Mouse (Mus musculus): ENCODE results near the gene Stx8. TPM values are rescaled to one million over a fixed set of nuclear protein-coding genes. Genes with fewer than 3 reads are reported as not detected.
A peak's percentile ranks its signal among the peaks of the same experiment; 100 is the strongest.

Gene Stx8
- polyA plus RNA-seq, 1 experiment from 2014 or later = 59.2 TPM

- no peaks in the 10 kb centered on the region for H3K9me3 ChIP-seq
- no peak overlapping the region for H3K4me3 ChIP-seq
- no peaks in the 10 kb centered on the region for H3K36me3 ChIP-seq
- H3K4me2 ChIP-seq (replicated peaks) = no peak overlapping the region
- 91% methylated on average over 3 of the region's 3 CpGs for WGBS
- H3K4me1 ChIP-seq = no peaks in the 10 kb centered on the region
- H3K27ac ChIP-seq = no peak overlapping the region
- H3K27me3 ChIP-seq = no peaks in the 10 kb centered on the region
- no peak overlapping the region for H3K9ac ChIP-seq
- no peak for ATAC-seq (ENCODE audit: insufficient number of reproducible peaks, insufficient read depth, low FRiP score, low TSS enrichment)
Measured at GRCm38 (mm10) chr11:67932156-67932555, 33.8 kb upstream of the Stx8 start.

GRCm38 (mm10) chr11:67948229-67948628 is 17.8 kb upstream of the Stx8 start:
- Histone ChIP-seq H3K27me3 (no peaks in the 10 kb centered on the region), H3K4me1 (peaks cover 2% of the 10 kb centered on the region; the same call in 1 of the 2 replicates), H3K9me3 (no peaks in the 10 kb centered on the region), H3K4me3 (no peak overlapping the region), H3K36me3 (no peaks in the 10 kb centered on the region), H3K9ac (no peak overlapping the region), H3K4me2 (replicated peaks) (no peak overlapping the region), H3K27ac (no peak overlapping the region)
- no peak for ATAC-seq (ENCODE audit: insufficient number of reproducible peaks, insufficient read depth, low FRiP score, low TSS enrichment)
- 48% methylated on average over 3 of the region's 3 CpGs for WGBS

GRCm38 (mm10) chr11:67949475-67949874 is 16.5 kb upstream of the Stx8 start:
- ATAC-seq (ENCODE audit: insufficient number of reproducible peaks, insufficient read depth, low FRiP score, low TSS enrichment) = no peak
- Histone ChIP-seq H3K36me3 (no peaks in the 10 kb centered on the region), H3K4me3 (no peak overlapping the region), H3K27me3 (no peaks in the 10 kb centered on the region), H3K9ac (no peak overlapping the region), H3K9me3 (no peaks in the 10 kb centered on the region), H3K4me1 (peaks cover 2% of the 10 kb centered on the region; the same call in 1 of the 2 replicates), H3K4me2 (replicated peaks) (no peak overlapping the region), H3K27ac (no peak overlapping the region)
- 83% methylated on average over 9 of the region's 9 CpGs for WGBS

GRCm38 (mm10) chr11:67953604-67954003 is 12.4 kb upstream of the Stx8 start:
- no peak overlapping the region for H3K4me2 ChIP-seq (replicated peaks)
- WGBS = 81% methylated on average over 5 of the region's 5 CpGs
- no peaks in the 10 kb centered on the region for H3K4me1 ChIP-seq
- no peak for ATAC-seq (ENCODE audit: insufficient number of reproducible peaks, insufficient read depth, low FRiP score, low TSS enrichment)
- no peaks in the 10 kb centered on the region for H3K27me3 ChIP-seq
- no peaks in the 10 kb centered on the region for H3K36me3 ChIP-seq
- no peak overlapping the region for H3K27ac ChIP-seq
- H3K9me3 ChIP-seq = no peaks in the 10 kb centered on the region
- H3K9ac ChIP-seq = no peak overlapping the region
- H3K4me3 ChIP-seq = no peak overlapping the region

GRCm38 (mm10) chr11:67954413-67954812 is 11.6 kb upstream of the Stx8 start:
- no peak overlapping the region for H3K4me3 ChIP-seq
- no peak overlapping the region for H3K27ac ChIP-seq
- no peaks in the 10 kb centered on the region for H3K9me3 ChIP-seq
- WGBS = 81% methylated on average over 6 of the region's 6 CpGs
- H3K36me3 ChIP-seq = no peaks in the 10 kb centered on the region
- H3K27me3 ChIP-seq = no peaks in the 10 kb centered on the region
- H3K4me1 ChIP-seq = no peaks in the 10 kb centered on the region
- no peak for ATAC-seq (ENCODE audit: insufficient number of reproducible peaks, insufficient read depth, low FRiP score, low TSS enrichment)
- no peak overlapping the region for H3K4me2 ChIP-seq (replicated peaks)
- no peak overlapping the region for H3K9ac ChIP-seq

- no peak overlapping the region for H3K27ac ChIP-seq
Measured at GRCm38 (mm10) chr11:67964110-67964509, 1.9 kb upstream of the Stx8 start.

GRCm38 (mm10) chr11:67965242-67965883 is 630 bp upstream of the Stx8 start, which contains the start of gene Cfap52:
Gene Cfap52 (minus strand): TSS chr11:67965651.
- ATAC-seq (ENCODE audit: insufficient number of reproducible peaks, insufficient read depth, low FRiP score, low TSS enrichment) = no peak

More at GRCm38 (mm10) chr11:67964110-67964509, 1.9 kb upstream of the Stx8 start:
- Histone ChIP-seq H3K9ac (no peak overlapping the region), H3K4me2 (replicated peaks) (no peak overlapping the region), H3K4me1 (peaks cover 13% of the 10 kb centered on the region), H3K4me3 (no peak overlapping the region), H3K27me3 (no peaks in the 10 kb centered on the region), H3K36me3 (no peaks in the 10 kb centered on the region), H3K9me3 (no peaks in the 10 kb centered on the region)
- WGBS = 76% methylated on average over 6 of the region's 6 CpGs
- ATAC-seq (ENCODE audit: insufficient number of reproducible peaks, insufficient read depth, low FRiP score, low TSS enrichment) = no peak

GRCm38 (mm10) chr11:67967831-67968230 is 1.8 kb downstream of the Stx8 start:
- peaks cover 13% of the 10 kb centered on the region for H3K4me1 ChIP-seq
- H3K27ac ChIP-seq = no peak overlapping the region
- H3K27me3 ChIP-seq = no peaks in the 10 kb centered on the region
- ATAC-seq (ENCODE audit: insufficient number of reproducible peaks, insufficient read depth, low FRiP score, low TSS enrichment) = no peak
- 0 out of 2 replicates have a peak, but pooled peaks cover 5% of the 10 kb centered on the region for H3K36me3 ChIP-seq
- no peak overlapping the region for H3K4me3 ChIP-seq
- 71% methylated on average over 11 of the region's 11 CpGs for WGBS
- no peak overlapping the region; the same call in 1 of the 2 replicates for H3K4me2 ChIP-seq (replicated peaks)
- no peak overlapping the region for H3K9ac ChIP-seq
- no peaks in the 10 kb centered on the region for H3K9me3 ChIP-seq

More at GRCm38 (mm10) chr11:67965242-67965883, 630 bp upstream of the Stx8 start, which contains the start of gene Cfap52:
- H3K36me3 ChIP-seq = no peaks in the 10 kb centered on the region
- peak within 1 kb of the TSS; percentile 76 for H3K4me2 ChIP-seq (replicated peaks)
- H3K27me3 ChIP-seq = no peaks in the 10 kb centered on the region
- peak within 1 kb of the TSS; percentile 50; the same call in 1 of the 2 replicates for H3K27ac ChIP-seq
- H3K9me3 ChIP-seq = no peaks in the 10 kb centered on the region
- H3K4me3 ChIP-seq = peak within 1 kb of the TSS; percentile 88
- peak within 1 kb of the TSS; percentile 75 for H3K9ac ChIP-seq
- WGBS = 9% methylated on average over 15 of the region's 15 CpGs
- H3K4me1 ChIP-seq = peaks cover 13% of the 10 kb centered on the region

- no peak overlapping the region for H3K4me3 ChIP-seq
- WGBS = 62% methylated on average over 1 of the region's 1 CpGs
- no peak overlapping the region for H3K4me2 ChIP-seq (replicated peaks)
- no peaks in the 10 kb centered on the region for H3K27me3 ChIP-seq
- H3K9ac ChIP-seq = no peak overlapping the region
- H3K27ac ChIP-seq = no peak overlapping the region
- no peaks in the 10 kb centered on the region for H3K9me3 ChIP-seq
- no peak for ATAC-seq (ENCODE audit: insufficient number of reproducible peaks, insufficient read depth, low FRiP score, low TSS enrichment)
- H3K4me1 ChIP-seq = 0 out of 2 replicates have a peak, but pooled peaks cover under 1% of the 10 kb centered on the region
- 0 out of 2 replicates have a peak, but pooled peaks cover 8% of the 10 kb centered on the region for H3K36me3 ChIP-seq
Measured at GRCm38 (mm10) chr11:67972606-67973005, 6.6 kb downstream of the Stx8 start.

GRCm38 (mm10) chr11:67973225-67973624 is 7.2 kb downstream of the Stx8 start:
- H3K27ac ChIP-seq = no peak overlapping the region
- H3K4me1 ChIP-seq = no peaks in the 10 kb centered on the region
- no peaks in the 10 kb centered on the region for H3K27me3 ChIP-seq
- 87% methylated on average over 5 of the region's 5 CpGs for WGBS
- H3K4me2 ChIP-seq (replicated peaks) = no peak overlapping the region
- H3K36me3 ChIP-seq = 0 out of 2 replicates have a peak, but pooled peaks cover 8% of the 10 kb centered on the region
- H3K9ac ChIP-seq = no peak overlapping the region
- no peaks in the 10 kb centered on the region for H3K9me3 ChIP-seq
- H3K4me3 ChIP-seq = no peak overlapping the region
- ATAC-seq (ENCODE audit: insufficient number of reproducible peaks, insufficient read depth, low FRiP score, low TSS enrichment) = no peak

GRCm38 (mm10) chr11:67975252-67975651 is 9.3 kb downstream of the Stx8 start:
- H3K9me3 ChIP-seq = no peaks in the 10 kb centered on the region
- no peak for ATAC-seq (ENCODE audit: insufficient number of reproducible peaks, insufficient read depth, low FRiP score, low TSS enrichment)
- 9% methylated on average over 2 of the region's 2 CpGs for WGBS

GRCm38 (mm10) chr11:67983564-67983963 is 17.6 kb downstream of the Stx8 start:
- no peaks in the 10 kb centered on the region for H3K4me1 ChIP-seq
- ATAC-seq (ENCODE audit: insufficient number of reproducible peaks, insufficient read depth, low FRiP score, low TSS enrichment) = no peak
- no peaks in the 10 kb centered on the region for H3K9me3 ChIP-seq
- H3K4me3 ChIP-seq = no peak overlapping the region
- H3K9ac ChIP-seq = no peak overlapping the region
- 91% methylated on average over 6 of the region's 6 CpGs for WGBS
- no peak overlapping the region for H3K4me2 ChIP-seq (replicated peaks)
- H3K36me3 ChIP-seq = 0 out of 2 replicates have a peak, but pooled peaks cover 8% of the 10 kb centered on the region
- no peak overlapping the region for H3K27ac ChIP-seq
- H3K27me3 ChIP-seq = no peaks in the 10 kb centered on the region

More at GRCm38 (mm10) chr11:67975252-67975651, 9.3 kb downstream of the Stx8 start:
- H3K4me2 ChIP-seq (replicated peaks) = no peak overlapping the region
- H3K4me3 ChIP-seq = no peak overlapping the region
- 0 out of 2 replicates have a peak, but pooled peaks cover 8% of the 10 kb centered on the region for H3K36me3 ChIP-seq
- H3K27ac ChIP-seq = no peak overlapping the region
- H3K27me3 ChIP-seq = no peaks in the 10 kb centered on the region
- no peak overlapping the region for H3K9ac ChIP-seq
- H3K4me1 ChIP-seq = no peaks in the 10 kb centered on the region
